Mouse (Mus musculus) megakaryocyte, embryonic 14.5 days (primary cell): Measurements from ENCODE around the gene Celf5.

Experiments used
- FLI1 ChIP-seq: IDR thresholded peaks from 2 replicates; pipeline ENCODE4 v1.6.1; 2012; ENCODE audit warnings: low read length, inconsistent platforms, mixed read lengths
- GATA1 ChIP-seq: IDR thresholded peaks from 3 replicates; pipeline ENCODE4 v1.6.1; 2012; ENCODE audit warnings: mixed read lengths, low read length, inconsistent platforms, borderline replicate concordance

DNA sequence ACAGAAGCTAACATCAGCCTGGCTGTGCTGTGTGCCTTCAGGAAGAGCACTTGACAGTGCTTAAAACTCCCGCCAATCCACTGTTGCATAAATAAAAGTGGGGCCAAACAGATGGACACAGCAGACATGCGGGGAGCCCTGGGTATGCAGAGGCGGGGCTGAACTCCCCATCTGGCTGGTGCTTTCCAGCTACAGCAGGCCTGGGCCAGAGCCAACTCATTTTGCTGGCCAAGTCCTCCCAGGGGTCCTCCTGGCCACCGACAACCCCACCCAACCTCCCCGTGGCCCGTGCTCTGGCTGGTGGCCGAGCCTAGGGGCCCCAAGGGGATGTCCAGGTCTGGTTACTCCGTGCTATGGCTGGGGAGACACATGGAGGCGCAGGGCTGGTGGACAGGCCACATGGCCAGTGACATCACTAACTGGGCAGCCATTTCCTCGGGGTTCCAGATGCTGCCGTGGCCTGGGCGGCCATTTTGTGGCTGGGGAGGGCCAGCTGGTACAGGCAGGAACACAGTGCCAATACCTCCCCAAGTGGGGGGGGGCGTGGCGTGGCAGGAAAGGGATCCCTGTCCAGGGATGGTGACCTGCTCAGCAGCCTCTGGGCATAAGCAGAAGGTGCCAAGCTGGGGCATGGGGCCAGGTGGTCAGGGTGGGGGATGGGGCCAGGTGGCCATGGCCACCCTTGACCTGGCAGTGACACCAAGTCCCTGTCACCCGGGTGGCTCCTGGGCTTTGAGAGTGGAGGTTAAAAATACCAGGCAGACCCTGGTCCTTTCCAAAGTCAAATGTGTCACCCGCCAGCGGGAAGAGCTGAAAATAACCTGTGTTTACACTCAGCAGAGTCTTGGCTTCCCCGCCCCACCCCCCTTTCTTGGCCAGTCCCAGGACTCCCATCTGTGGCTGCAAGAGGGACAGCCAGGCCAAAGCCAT, 70.8 kb downstream of the Celf5 start:
- no peak for TF ChIP-seq GATA1
- no peak for TF ChIP-seq FLI1
